Mouse (Mus musculus): ENCODE data around the gene Smarcb1. TPM values are rescaled to one million over a fixed set of nuclear protein-coding genes. Genes with fewer than 3 reads are reported as not detected.

The Smarcb1 gene
- polyA plus RNA-seq, 1 experiment: 71.1 TPM

DNA sequence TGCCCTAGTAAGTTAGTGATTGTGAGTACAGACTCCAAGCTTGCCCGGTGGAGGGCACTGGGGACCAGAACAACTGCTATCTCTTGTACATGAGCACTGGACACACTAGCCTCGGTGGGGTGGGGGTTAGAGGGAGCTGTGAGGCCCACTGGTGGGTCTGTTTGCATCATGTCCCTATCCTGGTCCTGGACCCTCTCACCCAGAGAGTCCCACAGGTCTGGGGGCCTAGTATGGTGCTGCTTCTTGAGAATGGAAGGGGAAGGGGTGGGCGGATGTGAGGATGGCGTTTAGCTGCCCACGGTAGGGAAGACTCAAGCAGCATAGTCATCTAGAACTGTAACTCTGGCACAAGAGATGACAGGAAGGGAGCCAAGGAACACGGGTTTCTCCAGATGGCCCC lies 66.6 kb downstream of the Smarcb1 start:
- no peak for TF ChIP-seq CTCF (IDR thresholded peaks at IDR 0.05; ENCODE audit: low read depth, low read length)
- TF ChIP-seq POLR2A (IDR thresholded peaks at IDR 0.05; ENCODE audit: insufficient read depth, low read length): no peak
- TF ChIP-seq EP300 (IDR thresholded peaks at IDR 0.05; ENCODE audit: insufficient read depth, low read depth, low read length): no peak
- Histone ChIP-seq H3K9ac (ENCODE audit: low read depth, poor library complexity, severe bottlenecking) (no peak overlapping the region), H3K4me3 (ENCODE audit: low read depth, low read length) (no peak overlapping the region), H3K27me3 (ENCODE audit: control insufficient read depth, insufficient read depth, low read length, poor library complexity, severe bottlenecking) (no peaks in the 10 kb centered on the region), H3K27ac (ENCODE audit: insufficient read depth, low read length) (no peak overlapping the region), H3K4me1 (ENCODE audit: control insufficient read depth, insufficient read depth, low read length) (peaks cover 12% of the 10 kb centered on the region), H3K9me3 (replicated peaks; ENCODE audit: control insufficient read depth, insufficient read depth, low read length, poor library complexity, severe bottlenecking) (no peaks in the 10 kb centered on the region), H3K36me3 (ENCODE audit: control insufficient read depth, insufficient read depth, low read length, poor library complexity, severe bottlenecking) (peaks cover 26% of the 10 kb centered on the region)

DNA sequence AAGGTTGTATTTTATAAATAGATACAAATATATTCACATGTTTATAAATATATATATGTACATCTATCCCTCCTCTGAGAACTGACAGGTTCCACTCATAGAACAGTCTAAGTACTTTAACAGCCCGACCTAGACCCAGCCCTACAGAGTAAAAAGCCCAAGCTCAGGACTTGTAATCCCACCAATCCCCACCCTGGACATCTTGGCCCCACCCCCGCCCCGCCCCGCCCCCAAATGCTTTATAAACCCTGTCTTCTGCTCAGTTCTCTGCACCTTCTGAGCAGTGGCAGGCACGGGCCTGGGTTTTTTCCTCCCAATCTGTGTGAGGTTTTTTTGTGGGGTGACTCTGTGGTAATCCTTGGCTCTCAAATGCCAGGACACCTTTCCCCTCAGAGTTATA lies 67.3 kb downstream of the Smarcb1 start:
- Histone ChIP-seq H3K4me3 (ENCODE audit: low read depth, low read length) (no peak overlapping the region), H3K4me1 (ENCODE audit: control insufficient read depth, insufficient read depth, low read length) (peaks cover 12% of the 10 kb centered on the region), H3K27ac (ENCODE audit: insufficient read depth, low read length) (no peak overlapping the region), H3K27me3 (ENCODE audit: control insufficient read depth, insufficient read depth, low read length, poor library complexity, severe bottlenecking) (no peaks in the 10 kb centered on the region), H3K9me3 (replicated peaks; ENCODE audit: control insufficient read depth, insufficient read depth, low read length, poor library complexity, severe bottlenecking) (no peaks in the 10 kb centered on the region), H3K36me3 (ENCODE audit: control insufficient read depth, insufficient read depth, low read length, poor library complexity, severe bottlenecking) (peaks cover 24% of the 10 kb centered on the region), H3K9ac (ENCODE audit: low read depth, poor library complexity, severe bottlenecking) (no peak overlapping the region)
- no peak for TF ChIP-seq POLR2A (IDR thresholded peaks at IDR 0.05; ENCODE audit: insufficient read depth, low read length)
- no peak for TF ChIP-seq CTCF (IDR thresholded peaks at IDR 0.05; ENCODE audit: low read depth, low read length)
- TF ChIP-seq EP300 (IDR thresholded peaks at IDR 0.05; ENCODE audit: insufficient read depth, low read depth, low read length): no peak

DNA sequence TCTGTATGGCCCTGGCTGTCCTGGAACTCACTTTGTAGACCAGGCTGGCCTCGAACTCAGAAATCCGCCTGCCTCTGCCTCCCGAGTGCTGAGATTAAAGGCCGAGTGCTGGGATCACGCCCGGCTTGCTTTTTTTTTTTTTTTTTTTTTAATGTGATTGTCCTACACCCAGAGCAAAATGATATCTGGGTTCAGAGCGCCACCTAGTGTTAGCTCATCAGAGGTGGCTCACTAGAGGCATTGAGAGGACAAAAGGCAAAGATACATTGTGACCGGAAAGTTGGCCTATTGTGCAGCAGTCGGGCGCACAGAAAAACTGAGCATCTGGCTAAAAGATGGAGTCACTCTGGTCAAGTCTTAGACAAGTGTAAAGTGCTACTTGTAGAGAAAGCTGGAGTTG lies 68.0 kb downstream of the Smarcb1 start:
- Histone ChIP-seq H3K27ac (ENCODE audit: insufficient read depth, low read length) (peak overlapping the region; percentile 8; the same call in 1 of the 2 replicates), H3K9me3 (replicated peaks; ENCODE audit: control insufficient read depth, insufficient read depth, low read length, poor library complexity, severe bottlenecking) (no peaks in the 10 kb centered on the region), H3K9ac (ENCODE audit: low read depth, poor library complexity, severe bottlenecking) (no peak overlapping the region), H3K4me1 (ENCODE audit: control insufficient read depth, insufficient read depth, low read length) (peaks cover 13% of the 10 kb centered on the region), H3K36me3 (ENCODE audit: control insufficient read depth, insufficient read depth, low read length, poor library complexity, severe bottlenecking) (peaks cover 17% of the 10 kb centered on the region), H3K4me3 (ENCODE audit: low read depth, low read length) (no peak overlapping the region), H3K27me3 (ENCODE audit: control insufficient read depth, insufficient read depth, low read length, poor library complexity, severe bottlenecking) (no peaks in the 10 kb centered on the region)
- no peak for TF ChIP-seq EP300 (IDR thresholded peaks at IDR 0.05; ENCODE audit: insufficient read depth, low read depth, low read length)
- peak; percentile 41 for TF ChIP-seq CTCF (IDR thresholded peaks at IDR 0.05; ENCODE audit: low read depth, low read length)
- TF ChIP-seq POLR2A (IDR thresholded peaks at IDR 0.05; ENCODE audit: insufficient read depth, low read length): no peak

DNA sequence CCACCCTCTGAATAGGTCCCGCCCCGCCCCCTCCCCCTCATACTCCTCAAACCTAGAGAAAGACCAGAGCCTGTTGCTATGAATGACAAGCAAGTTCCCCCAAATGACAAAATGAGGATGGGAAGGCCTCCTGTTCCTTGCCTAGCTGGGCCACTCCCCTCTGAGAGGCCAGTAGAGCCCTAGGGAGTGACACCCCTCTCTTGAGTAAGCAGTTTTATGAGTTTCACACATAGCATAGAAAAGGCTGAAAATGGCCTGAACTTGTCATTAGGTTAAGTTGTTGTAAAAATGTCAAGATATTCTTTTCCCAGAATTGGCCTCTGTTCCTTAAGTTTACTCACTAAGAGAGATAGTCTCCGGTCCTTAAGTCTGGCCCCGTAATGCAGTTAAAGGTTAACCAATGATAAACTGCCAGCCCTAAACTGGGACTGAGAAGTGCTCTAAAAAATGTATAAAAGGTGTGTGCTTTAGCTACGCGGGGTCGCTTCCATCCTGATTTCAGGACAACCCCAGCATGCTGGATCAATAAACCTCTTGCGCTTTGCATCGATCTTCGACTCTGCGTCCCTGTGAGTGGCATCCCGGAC lies 68.8 kb downstream of the Smarcb1 start:
- Histone ChIP-seq H3K27me3 (ENCODE audit: control insufficient read depth, insufficient read depth, low read length, poor library complexity, severe bottlenecking) (no peaks in the 10 kb centered on the region), H3K36me3 (ENCODE audit: control insufficient read depth, insufficient read depth, low read length, poor library complexity, severe bottlenecking) (peaks cover 9% of the 10 kb centered on the region)

DNA sequence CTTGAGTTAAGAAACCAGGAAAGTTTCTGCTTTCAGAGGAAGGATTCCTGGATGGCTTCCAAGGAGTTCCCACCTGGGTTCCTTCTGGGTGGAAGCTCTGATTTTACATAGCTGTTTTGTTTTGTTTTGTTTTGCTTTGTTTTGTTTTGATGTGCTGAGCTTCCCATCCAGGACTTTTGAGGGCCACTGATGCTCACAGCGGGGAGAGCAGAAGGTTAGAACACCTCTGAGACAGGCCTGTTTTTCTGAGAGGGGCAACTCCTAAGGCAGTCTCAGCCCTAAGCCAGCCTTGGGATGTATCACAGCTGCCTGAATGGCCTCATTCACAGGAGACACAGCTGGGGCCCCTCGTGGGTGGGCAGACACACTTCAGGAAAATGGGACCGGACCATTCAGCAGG lies 69.7 kb downstream of the Smarcb1 start:
- Histone ChIP-seq H3K4me1 (ENCODE audit: control insufficient read depth, insufficient read depth, low read length) (peaks cover 7% of the 10 kb centered on the region), H3K9ac (ENCODE audit: low read depth, poor library complexity, severe bottlenecking) (no peak overlapping the region), H3K4me3 (ENCODE audit: low read depth, low read length) (no peak overlapping the region), H3K27me3 (ENCODE audit: control insufficient read depth, insufficient read depth, low read length, poor library complexity, severe bottlenecking) (no peaks in the 10 kb centered on the region), H3K9me3 (replicated peaks; ENCODE audit: control insufficient read depth, insufficient read depth, low read length, poor library complexity, severe bottlenecking) (no peaks in the 10 kb centered on the region), H3K27ac (ENCODE audit: insufficient read depth, low read length) (0 out of 2 replicates have a peak overlapping the region, but pooled peaks have one; percentile 13), H3K36me3 (ENCODE audit: control insufficient read depth, insufficient read depth, low read length, poor library complexity, severe bottlenecking) (0 out of 2 replicates have a peak, but pooled peaks cover under 1% of the 10 kb centered on the region)
- no peak for TF ChIP-seq CTCF (IDR thresholded peaks at IDR 0.05; ENCODE audit: low read depth, low read length)
- peak; percentile 55; the same call in 1 of the 2 replicates for TF ChIP-seq EP300 (IDR thresholded peaks at IDR 0.05; ENCODE audit: insufficient read depth, low read depth, low read length)
- TF ChIP-seq POLR2A (IDR thresholded peaks at IDR 0.05; ENCODE audit: insufficient read depth, low read length): no peak

More for the DNA sequence above, 68.8 kb downstream of the Smarcb1 start:
- H3K4me1 ChIP-seq (ENCODE audit: control insufficient read depth, insufficient read depth, low read length): peaks cover 11% of the 10 kb centered on the region
- H3K9me3 ChIP-seq (replicated peaks; ENCODE audit: control insufficient read depth, insufficient read depth, low read length, poor library complexity, severe bottlenecking): no peaks in the 10 kb centered on the region
- H3K27ac ChIP-seq (ENCODE audit: insufficient read depth, low read length): no peak overlapping the region
- H3K9ac ChIP-seq (ENCODE audit: low read depth, poor library complexity, severe bottlenecking): no peak overlapping the region
- no peak for TF ChIP-seq EP300 (IDR thresholded peaks at IDR 0.05; ENCODE audit: insufficient read depth, low read depth, low read length)
- TF ChIP-seq POLR2A (IDR thresholded peaks at IDR 0.05; ENCODE audit: insufficient read depth, low read length): no peak
- TF ChIP-seq CTCF (IDR thresholded peaks at IDR 0.05; ENCODE audit: low read depth, low read length): no peak
- no peak overlapping the region for H3K4me3 ChIP-seq (ENCODE audit: low read depth, low read length)

DNA sequence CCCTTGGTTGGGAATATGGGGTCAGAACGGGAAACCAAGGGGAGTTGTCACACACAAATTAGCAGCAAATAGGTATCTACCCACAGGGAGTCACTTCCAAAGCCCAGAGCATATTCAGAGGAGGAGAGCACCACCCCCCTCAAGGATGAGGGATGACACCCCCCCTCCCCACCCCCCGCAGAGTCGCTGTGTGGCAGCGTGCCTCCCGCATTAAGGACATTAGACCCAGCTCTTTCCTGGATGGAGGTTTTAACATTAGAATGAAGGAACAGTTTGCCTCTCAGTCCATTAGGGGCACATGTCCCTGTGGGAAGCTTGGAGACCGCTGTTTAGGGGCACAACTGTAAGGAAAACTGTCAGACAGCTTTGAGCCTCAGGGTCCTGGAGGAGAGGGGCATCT lies 70.3 kb downstream of the Smarcb1 start:
- H3K9me3 ChIP-seq (replicated peaks; ENCODE audit: control insufficient read depth, insufficient read depth, low read length, poor library complexity, severe bottlenecking): no peaks in the 10 kb centered on the region
- H3K27ac ChIP-seq (ENCODE audit: insufficient read depth, low read length): peak overlapping the region; percentile 21; the same call in 1 of the 2 replicates
- TF ChIP-seq POLR2A (IDR thresholded peaks at IDR 0.05; ENCODE audit: insufficient read depth, low read length) (no peak), EP300 (IDR thresholded peaks at IDR 0.05; ENCODE audit: insufficient read depth, low read depth, low read length) (peak; percentile 71), CTCF (IDR thresholded peaks at IDR 0.05; ENCODE audit: low read depth, low read length) (no peak)
- no peak overlapping the region for H3K9ac ChIP-seq (ENCODE audit: low read depth, poor library complexity, severe bottlenecking)
- H3K4me1 ChIP-seq (ENCODE audit: control insufficient read depth, insufficient read depth, low read length): peaks cover 7% of the 10 kb centered on the region
- H3K27me3 ChIP-seq (ENCODE audit: control insufficient read depth, insufficient read depth, low read length, poor library complexity, severe bottlenecking): no peaks in the 10 kb centered on the region
- no peaks in the 10 kb centered on the region for H3K36me3 ChIP-seq (ENCODE audit: control insufficient read depth, insufficient read depth, low read length, poor library complexity, severe bottlenecking)
- H3K4me3 ChIP-seq (ENCODE audit: low read depth, low read length): no peak overlapping the region
